Mouse (Mus musculus) B cell, adult 2 months (primary cell): ENCODE data around the gene Trim37.
A peak's percentile ranks its signal among the peaks of the same experiment; 100 is the strongest.

Source experiments
- DNase-seq, 2 experiments: peaks; one replicate each; pipeline ENCODE4 v3.0.0; 2022

Trim37 gene

DNA sequence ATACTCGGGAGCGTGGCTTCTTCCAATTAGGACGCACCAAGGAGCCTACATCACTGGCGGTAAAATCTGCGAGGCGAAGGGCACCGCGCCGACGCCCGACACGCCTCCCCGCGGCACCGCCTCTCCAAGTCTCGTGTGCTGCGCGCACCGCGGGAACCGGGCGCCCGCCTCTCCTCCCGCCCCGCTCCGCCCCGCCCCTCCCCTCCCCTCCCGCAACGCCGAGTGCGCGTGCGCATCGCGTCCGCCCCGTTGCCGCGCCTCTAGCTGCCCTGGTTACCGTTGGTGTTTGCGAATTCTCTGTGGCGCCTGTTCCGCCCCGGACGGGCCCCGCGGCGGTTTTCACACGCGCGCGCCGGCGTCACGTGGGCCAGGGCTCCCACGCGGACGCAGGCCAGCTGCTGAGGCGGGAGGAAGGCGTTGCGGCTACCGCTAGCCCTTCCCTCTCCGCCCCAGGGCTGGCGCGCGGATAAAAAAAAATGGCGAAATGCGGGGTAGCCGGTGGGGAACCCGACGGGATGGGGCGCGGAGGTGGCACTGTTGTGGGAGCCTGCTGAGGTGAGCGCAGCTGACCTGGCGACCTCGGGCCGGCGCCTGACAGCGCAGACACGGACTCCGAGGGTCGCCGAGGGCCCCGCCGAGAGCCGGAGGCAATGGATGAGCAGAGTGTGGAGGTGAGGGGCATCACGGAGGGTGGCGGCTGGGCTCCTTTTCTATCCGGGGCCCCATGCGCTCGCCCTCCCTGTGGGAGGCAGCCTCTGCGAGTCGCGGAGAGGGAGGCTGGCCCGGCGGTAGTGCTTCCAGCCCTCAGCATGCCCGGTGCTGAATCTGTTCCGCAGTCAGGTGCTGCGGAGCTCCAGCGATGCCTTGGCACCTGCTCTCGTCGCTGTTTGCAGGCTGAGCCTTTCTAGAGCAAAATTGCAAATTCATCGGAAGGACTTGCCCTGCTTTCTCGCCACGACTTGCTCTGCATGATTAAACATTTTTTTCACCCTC lies at the start of gene Trim37:
Gene Trim37, plus strand, starts transcription at position 254 of the 993 bp plus-strand sequence.
- DNase-seq = peak; percentile 79 to 82

DNA sequence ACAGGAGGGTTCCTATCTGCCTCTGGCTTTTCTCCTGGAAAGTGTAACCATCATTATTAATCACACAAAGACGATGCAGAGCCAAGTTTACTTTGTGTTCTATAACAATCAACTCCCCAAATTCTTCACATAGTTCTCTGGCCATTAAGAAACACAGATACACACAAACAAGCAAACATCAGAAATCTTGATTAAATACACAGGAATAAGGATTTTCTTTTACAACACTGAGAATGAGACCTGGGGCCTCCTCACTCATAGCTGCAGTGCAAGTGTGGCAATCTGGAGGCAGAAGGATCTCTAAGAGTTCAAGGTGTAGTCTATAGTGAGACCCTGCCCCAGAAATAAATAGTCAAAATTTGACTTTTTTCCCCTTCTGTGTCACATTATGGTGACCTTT lies 43.2 kb upstream of the Trim37 start:
- DNase-seq = no peak

DNA sequence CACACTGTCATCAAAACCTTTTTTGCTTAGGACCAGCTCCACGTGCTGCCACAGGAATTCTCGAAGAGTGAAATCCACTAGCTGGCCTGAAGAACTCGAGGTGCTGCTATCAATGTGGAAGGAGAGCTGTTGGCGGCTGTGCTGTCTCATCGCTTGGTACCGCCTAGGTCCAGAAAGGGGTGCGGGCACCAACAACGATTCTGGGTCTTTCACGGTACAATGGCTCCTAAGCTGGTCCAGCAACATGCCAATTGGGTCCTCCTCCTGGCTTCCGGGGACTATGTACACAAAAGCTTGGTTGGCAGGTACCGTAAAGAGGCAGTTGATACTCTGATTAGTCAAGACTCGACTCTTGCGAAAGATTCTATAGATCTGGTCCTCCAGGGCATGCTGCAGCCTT lies 41.4 kb upstream of the Trim37 start:
- no peak for DNase-seq

DNA sequence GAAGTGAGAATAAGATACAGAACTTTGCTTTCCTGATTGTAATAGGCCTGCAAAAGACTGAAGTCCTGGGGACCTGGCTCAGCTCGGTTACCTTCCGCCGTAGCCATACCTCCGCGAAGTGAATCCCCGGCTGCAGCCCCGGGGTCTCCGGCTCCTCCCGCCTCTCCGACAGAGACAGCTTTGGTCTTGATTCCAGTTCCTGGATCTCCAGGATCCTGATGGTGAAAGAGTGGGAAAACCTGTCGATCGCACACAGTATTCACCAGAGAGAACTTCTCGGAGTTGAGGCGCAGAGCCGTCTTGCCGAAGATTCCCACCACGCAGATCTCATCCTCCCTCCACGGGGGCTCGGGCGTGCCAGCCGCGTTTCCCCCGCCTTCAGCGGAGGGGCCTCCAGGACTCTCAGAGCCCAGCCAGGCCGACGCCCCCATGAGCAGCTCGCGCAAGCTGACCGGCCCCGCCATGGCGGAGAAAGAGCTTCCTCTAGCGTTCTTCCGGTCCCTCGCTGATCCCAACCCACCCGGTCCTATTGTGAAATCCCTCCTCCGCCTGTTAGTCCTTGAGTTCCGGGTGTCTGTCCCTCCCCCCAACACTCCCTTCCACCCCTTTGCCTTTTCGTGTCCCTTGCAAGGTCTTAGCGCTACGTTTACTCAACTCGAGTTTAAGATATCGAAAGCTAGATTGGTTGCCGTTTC lies 40.4 kb upstream of the Trim37 start, which contains the start of gene Smg8:
Gene Smg8, minus strand, starts transcription at position 485 of the 695 bp plus-strand sequence.
- peak; percentile 84 to 86 for DNase-seq

DNA sequence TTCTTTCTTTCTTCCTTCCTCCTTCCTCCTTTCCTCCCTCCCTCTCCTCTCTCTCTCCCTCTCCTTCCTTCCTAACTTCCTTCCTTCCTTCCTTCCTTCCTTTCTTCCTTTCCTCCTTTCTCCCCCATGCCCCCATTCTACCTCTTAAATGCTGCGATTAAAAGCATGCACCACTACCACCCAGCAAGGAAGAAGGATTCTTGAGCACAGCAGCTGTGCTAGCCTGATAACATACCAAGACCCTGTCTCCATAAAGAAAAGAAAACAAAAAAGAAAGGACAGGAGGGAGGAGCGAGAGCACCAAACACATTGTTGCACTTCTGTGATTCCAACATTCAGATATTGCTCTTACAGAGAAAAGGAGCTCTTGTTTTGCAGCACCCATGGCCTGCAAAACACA lies 39.7 kb upstream of the Trim37 start:
- DNase-seq = no peak

DNA sequence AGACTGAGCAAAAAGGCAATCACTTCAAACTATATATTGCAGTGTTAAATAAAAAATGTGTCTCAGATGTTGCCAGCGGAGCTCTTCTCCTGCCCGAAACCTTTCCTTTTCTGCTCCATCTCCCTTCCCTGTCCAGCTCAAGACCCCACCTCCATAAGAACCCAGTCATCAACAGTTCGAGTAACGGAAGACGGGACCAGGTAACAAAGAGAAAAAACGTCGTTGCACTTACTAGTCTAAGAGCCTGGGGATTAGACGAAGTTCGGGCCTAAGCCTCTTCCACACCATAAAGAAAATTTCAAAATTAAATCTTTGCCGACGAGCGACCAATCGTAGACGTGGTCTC lies 18.5 kb upstream of the Trim37 start, which contains the start of gene Prr11:
Gene Prr11, minus strand, starts transcription at position 300 of the 346 bp plus-strand sequence.
- DNase-seq = no peak

DNA sequence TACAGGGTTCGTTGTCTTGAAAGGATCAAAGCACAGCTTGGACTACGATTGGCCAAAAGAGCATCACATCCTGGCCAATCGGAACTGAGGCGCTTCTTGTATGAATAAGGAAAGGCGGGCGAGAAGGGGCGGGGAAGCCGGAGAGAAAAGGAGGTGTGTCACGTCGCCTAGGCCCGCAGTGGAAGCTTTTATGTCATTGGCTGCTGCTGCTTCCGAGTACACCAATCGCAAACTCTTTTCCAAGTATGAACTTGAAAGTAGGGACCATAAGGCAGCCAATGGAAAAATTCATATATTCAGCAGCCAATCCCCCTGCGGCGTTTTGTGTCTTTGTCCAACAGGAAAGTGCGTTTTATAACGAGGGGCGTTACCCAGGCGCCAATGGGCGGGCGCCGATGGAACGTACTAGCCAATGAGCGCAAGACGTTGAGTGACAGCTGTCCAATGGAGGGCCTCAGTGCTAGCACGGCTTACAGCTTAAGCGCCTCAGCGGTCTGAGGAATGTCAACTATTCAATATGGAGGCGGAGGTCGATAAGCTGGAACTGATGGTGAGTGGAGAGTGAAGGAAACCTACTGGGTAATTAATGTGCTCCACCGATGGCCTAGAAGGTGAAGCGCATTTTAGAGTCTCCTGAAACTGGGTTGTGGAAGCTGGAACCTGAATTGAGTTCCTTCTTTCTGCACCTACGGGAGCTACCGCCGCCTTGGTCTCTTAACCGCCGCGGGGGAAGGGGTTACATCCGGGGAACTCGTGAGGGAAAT lies 17.9 kb upstream of the Trim37 start, which contains the start of gene Ska2:
Gene Ska2, plus strand, starts transcription at position 480 of the 764 bp plus-strand sequence.
- DNase-seq = peak; percentile 95 to 97

DNA sequence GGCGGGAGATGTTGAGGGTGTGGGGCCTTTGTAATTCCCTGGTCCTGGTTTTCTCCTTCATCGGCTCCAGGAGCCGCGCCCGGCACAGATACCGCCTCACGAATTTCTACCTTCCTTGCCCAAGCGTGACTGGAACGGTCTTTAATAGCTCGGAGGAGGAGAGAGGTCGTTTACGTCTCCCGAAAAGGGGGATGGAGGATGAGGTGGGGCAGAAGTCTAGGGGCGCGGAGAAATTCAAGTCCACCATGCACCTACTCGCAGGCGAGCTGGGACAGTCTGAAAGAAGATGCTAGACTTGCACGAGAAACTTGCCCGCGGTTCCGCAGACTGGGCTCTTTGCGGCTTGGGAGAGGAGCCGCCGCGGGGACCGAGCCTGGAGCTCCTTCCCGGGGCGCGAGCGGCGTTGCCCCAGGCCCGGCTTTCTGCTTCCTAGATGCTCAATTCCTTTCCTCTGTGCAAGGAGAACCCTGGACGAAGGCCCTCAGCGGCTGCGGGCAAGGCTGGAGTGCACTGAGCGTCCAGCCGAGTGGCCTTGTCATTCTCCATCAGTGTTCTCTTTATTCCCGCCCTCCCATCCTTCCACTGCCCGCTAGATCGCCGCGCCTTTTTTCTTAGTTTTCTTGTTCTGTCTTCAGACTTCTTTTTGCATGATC lies 17.2 kb upstream of the Trim37 start:
- DNase-seq = no peak

DNA sequence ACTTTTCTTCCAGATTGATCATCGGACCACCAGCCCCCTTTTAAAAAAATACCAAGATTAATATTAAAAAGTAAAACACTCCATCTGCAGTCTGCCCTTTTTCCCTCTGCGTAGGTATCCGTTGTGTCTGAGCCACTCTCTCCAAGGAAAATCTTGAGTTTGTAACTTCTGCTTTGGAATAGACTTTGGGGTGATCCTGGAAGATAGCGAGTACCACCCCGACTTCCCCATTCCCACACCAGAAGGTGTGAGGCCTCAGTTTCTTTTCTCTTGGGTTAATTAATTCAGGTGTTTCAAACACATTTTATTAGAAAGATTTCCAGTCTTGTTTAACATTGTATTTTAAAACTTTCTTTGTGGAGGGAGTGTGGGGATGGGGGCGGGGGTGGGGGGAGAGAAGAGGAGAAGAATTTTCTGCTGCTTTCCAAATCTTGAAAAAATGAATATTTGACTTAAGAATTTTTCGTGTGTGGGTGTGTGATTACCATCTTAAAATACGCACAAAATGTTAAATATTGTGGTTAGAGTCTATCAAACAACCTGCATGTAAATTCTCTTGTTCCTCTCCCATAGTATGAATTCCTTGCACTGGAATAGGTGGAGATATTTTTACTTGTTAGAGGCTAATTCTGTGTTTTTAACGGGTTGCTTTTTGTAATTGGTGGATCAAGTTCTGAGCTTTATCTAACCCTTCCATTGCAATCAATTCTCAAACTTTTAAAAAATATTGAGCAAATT lies 16.5 kb upstream of the Trim37 start:
- no peak for DNase-seq

DNA sequence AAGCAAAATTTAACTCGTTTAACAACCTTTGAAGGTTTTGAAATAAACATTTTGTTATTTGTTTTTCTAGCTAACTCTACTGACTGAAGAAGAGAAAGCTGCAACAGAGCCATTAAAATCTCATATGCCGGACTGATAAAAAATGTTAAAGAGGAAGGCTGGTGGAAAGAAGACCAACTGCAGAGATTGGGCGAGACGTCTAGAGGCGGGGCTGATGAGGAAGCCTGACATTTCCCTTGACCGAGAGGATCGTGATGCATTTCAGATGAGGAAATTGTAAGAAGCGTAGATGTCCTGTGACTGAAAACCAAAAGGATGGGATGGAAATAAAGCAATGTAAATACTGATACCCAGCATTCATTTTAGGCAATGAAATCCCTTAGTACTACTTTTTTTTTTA lies 5.0 kb upstream of the Trim37 start:
- DNase-seq = no peak

DNA sequence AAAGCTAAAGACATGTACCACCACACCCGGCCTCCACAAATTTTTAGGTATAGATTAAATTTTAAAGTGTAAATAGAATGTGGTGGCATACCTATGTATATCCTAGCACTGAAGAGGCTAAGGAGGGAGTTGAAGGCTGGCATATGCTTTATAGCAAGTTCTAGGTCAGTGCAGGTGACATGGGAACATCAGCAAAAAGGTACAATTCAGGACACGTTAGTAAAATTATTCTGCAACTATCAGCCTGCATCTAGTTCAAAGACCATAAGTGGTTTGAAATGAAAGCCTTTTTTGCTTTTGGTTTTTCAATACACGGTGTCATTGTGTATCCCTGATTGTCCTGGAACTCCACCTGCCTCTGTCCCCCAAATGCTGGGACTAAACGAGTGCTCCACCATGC lies 1.3 kb upstream of the Trim37 start:
- DNase-seq = no peak

DNA sequence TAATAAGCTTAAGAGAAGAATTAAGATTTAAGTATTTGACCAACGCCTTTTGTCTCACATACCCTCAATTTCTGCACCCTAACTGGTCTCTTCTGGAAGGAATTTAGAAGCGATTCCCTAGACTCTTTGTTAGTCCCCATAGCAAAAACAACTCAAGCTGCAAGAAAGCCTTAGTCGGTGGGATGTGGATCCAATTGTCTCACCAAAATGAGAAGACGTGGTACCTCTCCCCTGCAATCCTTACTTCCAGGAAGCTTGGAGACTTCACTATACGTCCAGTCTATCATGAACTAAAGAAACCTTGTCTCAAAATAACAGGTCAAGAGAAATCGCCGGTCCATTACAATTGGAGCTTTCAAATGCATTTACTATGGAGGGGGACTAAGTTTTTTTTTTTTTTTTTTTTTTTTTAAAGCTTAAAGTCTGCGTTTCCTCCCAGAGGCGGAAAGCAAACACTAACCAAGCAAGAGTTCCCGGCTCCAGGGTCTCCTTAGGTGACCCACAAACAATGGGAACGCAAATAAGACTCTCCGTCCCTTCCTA lies 525 bp upstream of the Trim37 start:
- peak; percentile 3 to 4 for DNase-seq

DNA sequence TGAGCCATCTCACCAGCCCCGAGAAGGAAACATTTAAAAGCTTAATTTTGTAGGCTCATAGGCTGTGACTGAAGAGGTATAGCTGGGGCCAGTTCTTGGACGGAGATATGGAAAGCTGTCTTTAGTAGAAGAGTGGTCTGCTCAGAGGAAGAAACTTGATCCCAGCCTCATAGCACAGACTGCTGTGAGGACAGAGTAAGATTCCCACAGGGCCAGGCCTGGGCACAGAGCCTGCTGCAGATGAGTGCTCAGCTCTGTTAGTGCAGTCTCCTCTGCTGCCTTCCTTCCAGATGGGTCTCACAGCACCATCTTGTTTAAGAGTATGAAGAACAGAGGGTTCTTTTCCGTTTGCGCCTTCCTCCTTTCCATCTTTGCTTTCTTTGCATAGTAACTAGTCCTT lies 9.4 kb downstream of the Trim37 start:
- DNase-seq = no peak

DNA sequence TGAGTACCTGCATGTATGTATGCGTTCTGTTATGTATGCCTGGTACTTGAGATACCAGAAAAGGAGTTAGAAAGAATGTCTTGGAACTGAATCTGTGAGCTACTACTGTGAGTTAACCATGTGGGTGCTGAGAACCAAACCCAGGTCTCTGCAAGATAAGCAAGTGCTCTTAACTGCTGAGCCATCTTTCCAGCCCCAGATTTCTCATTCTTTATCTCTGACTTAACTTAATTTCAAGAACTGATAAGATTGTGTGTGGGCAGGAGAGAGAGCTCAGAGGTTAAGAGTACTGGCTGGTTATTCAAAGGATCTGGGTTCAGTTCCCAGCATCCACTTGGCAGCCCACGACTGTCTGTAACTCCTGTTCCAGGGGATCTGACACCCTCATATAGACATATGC lies 31.1 kb downstream of the Trim37 start:
- no peak for DNase-seq

DNA sequence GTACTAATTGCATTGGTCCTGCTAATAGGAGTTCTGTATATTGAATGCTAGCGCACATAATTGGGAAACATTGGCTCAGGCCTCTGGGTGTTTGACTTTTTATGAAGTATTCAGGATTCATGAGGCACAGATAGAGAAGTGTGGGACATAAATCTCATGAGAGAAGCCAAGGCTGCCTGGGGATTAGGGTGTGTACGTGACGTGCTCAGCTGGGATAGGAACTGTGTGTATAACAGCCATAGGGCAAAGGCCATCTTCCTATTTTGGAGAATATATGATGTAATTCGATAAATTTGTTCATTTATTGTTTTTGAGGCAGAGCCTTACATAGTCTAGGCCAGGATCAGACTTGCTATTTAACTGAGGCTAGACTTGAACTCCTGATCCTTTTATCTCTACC lies 35.8 kb downstream of the Trim37 start:
- DNase-seq = no peak

DNA sequence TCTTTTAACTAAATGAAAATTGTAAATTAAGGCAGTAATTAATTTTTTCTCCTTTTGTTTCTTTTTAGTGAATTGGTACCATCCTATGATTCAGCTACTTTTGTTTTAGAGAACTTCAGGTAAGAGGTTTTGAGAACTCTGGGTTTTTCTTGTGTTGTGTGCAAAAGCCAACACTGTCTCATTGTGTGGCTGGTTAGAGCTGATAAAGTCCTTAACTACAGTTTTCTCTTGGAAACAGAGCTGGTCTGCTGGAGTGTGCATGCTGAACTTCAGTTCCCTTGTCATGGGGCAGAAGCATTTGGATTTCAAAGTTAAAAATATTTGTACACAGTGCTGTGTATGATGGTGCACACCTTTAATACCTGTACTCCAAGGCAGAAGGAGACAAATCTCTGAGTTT lies 36.9 kb downstream of the Trim37 start:
- no peak for DNase-seq

DNA sequence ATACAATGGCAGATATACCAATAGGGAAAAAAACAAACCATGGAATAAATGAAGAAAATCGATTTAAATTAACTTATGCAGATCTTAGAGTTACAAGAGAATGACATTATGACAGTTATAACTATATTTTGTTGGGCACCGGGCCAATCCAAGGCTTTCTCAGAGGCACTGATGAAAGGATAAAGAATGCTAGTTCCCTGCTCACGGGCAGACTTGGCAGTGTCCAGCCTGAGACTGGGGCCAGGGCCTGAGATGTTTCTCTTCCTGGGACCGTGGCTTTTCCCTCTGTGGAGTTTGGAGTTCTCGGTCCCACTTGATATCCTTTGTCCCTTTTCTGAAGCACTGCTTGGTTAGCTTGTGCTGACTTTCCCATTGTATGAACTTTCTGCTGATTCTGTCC lies 46.7 kb downstream of the Trim37 start:
- no peak for DNase-seq

DNA sequence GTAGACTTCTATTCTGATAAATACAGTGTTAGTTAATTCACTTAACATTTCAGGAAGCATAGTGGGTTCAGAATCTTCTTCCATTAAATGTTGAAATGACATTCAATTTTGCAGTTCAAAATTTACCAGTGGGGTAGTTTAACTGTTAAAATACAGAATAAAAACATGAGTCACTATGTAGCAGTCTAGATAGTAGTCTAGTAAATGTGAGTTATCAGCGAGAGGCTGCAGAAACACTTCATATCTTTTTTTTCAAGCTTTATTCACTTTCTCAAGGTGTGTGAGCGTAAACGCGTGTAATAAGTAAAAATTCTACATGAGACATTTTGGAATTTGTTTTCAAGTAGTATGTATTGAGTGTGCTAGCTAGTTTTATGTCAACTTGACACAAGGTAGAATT lies 48.2 kb downstream of the Trim37 start:
- DNase-seq = no peak

DNA sequence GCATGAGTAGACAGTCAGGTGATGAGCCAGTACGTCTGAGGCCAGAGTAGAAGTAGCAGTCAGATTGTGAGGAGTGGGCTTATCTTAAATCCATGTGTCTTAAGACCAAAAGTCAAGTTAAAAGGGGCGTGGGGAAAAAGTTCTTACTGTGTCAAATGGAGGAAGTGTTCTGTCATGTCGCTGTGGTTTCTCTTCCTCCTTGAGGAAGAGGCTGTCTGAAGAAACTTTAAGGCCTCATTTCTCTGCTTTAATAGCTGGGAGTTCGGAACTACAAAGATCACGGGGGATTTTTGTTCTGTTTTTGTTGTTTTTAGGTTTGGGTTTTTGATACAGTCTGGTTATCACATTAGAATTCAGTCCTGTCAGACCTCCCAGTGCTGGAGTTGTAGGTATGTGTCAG lies 85.4 kb downstream of the Trim37 start:
- DNase-seq = peak; percentile 9 to 15

DNA sequence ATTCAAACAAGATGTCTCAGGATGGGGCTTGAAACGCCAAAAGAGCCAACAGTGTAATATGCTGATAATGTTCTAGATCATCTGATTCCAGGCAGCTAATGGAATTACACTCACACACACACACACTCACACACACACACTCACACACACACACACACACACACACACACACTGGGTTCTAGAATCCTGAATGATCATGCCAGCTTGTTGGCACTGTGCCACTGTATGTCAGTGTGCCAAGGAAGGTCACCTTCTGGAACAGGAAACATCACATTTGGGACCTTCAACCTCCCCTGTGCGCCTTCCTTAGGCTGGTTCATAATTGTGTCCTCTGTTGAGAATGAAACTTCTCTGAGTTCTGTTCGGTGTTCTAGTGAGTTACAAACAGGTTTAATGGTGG lies 95.8 kb downstream of the Trim37 start:
- DNase-seq = no peak

DNA sequence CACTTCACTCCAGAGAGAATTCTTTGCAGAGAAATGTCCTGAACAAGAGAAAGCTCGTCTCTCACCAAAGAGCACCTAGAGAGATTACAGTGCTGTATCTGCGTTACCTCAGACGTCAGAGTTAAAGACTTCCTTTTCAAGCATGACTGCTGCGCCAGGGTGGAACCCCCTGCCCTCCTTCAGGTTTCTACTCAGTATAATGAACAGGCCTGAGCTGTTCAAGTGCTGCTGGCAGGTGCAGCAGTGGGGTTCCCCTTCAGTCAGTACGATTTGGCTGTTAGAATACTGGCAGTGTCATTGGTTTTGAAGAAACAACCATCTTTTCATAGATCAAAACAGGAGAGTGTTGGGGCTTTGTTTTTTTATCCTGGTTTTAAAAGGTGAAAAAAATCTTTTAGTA lies 100.2 kb downstream of the Trim37 start:
- DNase-seq = no peak

DNA sequence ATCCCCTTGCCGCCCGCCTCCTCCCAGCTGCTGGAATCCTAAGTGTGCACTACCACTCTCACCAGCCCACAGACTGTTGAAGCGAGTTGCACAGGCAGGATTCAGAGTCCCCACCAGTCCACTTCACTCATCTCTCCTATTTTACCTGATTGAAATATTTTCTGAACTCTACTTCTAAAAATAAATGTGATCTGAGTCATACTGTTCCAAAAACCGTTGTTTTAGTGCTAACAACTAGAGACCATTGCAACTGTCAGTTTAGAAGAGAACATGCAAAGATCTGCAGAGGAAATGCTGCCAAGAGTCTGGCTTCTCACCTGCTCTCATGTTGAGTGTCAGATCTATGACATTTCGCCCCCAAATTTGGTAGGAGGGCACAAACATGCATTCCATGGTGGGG lies 106.5 kb downstream of the Trim37 start:
- no peak for DNase-seq
